Mouse (Mus musculus) kidney, embryonic 16.5 days (tissue): ENCODE results near the gene Pnliprp1. TPM values are rescaled to one million over a fixed set of nuclear protein-coding genes. Genes with fewer than 3 reads are reported as not detected.

Experiments
- ATAC-seq: fragments of 200-750 bp; cut with Nextera tagmentation; 2 replicates; pipeline ENCODE4 v1.8.0; 2017; ENCODE audit warnings: moderate TSS enrichment; ENCODE audit not compliant: low FRiP score, low TSS enrichment
- H3K27ac ChIP-seq: fragments of 300-500 bp; sonication (generic); 2 replicates; pipeline ENCODE4 v1.5.1; 2014; ENCODE audit warnings: low read length
- H3K27me3 ChIP-seq: fragments of 300-500 bp; sonication (generic); 2 replicates; pipeline ENCODE4 v1.6.1; 2014; ENCODE audit warnings: low read length, control low read depth, mixed read lengths; ENCODE audit not compliant: insufficient read depth
- H3K36me3 ChIP-seq: fragments of 300-500 bp; sonication (generic); 2 replicates; pipeline ENCODE4 v1.6.1; 2014; ENCODE audit warnings: low read length, control low read depth, mixed read lengths; ENCODE audit not compliant: insufficient read depth
- H3K4me1 ChIP-seq: fragments of 300-500 bp; sonication (generic); 2 replicates; pipeline ENCODE4 v1.6.1; 2014; ENCODE audit warnings: low read length, control low read depth, mixed read lengths; ENCODE audit not compliant: insufficient read depth
- H3K4me2 ChIP-seq: fragments of 300-500 bp; sonication (generic); replicated peaks from 2 replicates; pipeline ENCODE4 v1.6.1; 2014; ENCODE audit warnings: low read depth, low read length
- H3K4me3 ChIP-seq: fragments of 300-500 bp; sonication (generic); 2 replicates; pipeline ENCODE4 v1.5.1; 2014; ENCODE audit warnings: mild to moderate bottlenecking, low read length
- H3K9ac ChIP-seq: fragments of 300-500 bp; sonication (generic); replicated peaks from 2 replicates; pipeline ENCODE4 v1.6.1; 2014; ENCODE audit warnings: low read length
- H3K9me3 ChIP-seq: fragments of 300-500 bp; sonication (generic); 2 replicates; pipeline ENCODE4 v1.6.1; 2016; ENCODE audit warnings: low read length, control low read depth
- WGBS: fragments of 180-500 bp; shearing (Covaris S2); extraction: QIAGEN DNeasy Blood & Tissue Kit; methylation state at CpG from one replicate; pipeline ENCODE4 v1.1.7; 2014; 5-methylcytosine and 5-hydroxymethylcytosine counted together
- polyA plus RNA-seq: library from polyadenylated mRNA; unstranded; fragments of >200 nt; fragmentation: Nextera tagmentation; extraction: Ambion mirVana; gene quantifications from 2 replicates; pipeline ENCODE4 v1.2.1, GENCODE M21; 2015

Gene Pnliprp1
- polyA plus RNA-seq, 1 experiment from 2014 or later = 1.2 TPM

- H3K4me2 ChIP-seq = no peak overlapping the region
- no peaks in the 10 kb centered on the region for H3K9me3 ChIP-seq
- H3K4me3 ChIP-seq = no peak overlapping the region
- ATAC-seq = peak; percentile 64
- no peak overlapping the region for H3K9ac ChIP-seq
- WGBS = 29% methylated on average over 6 of the region's 6 CpGs
- H3K27me3 ChIP-seq = no peaks in the 10 kb centered on the region
- H3K36me3 ChIP-seq = no peaks in the 10 kb centered on the region
- H3K4me1 ChIP-seq = peaks cover 3% of the 10 kb centered on the region; the same call in 1 of the 2 replicates
- H3K27ac ChIP-seq = no peak overlapping the region
Measured at GRCm38 (mm10) chr19:58762316-58762715, 33.6 kb downstream of the Pnliprp1 start.

GRCm38 (mm10) chr19:58762848-58763541, 34.3 kb downstream of the Pnliprp1 start:
- H3K27ac ChIP-seq = no peak overlapping the region
- whole genome bisulfite sequencing = 12% methylated on average over 12 of the region's 12 CpGs

GRCm38 (mm10) chr19:58767329-58767728, 38.6 kb downstream of the Pnliprp1 start:
- H3K27me3 ChIP-seq = no peaks in the 10 kb centered on the region
- peaks cover 3% of the 10 kb centered on the region; the same call in 1 of the 2 replicates for H3K4me1 ChIP-seq
- no peaks in the 10 kb centered on the region for H3K36me3 ChIP-seq
- 0 out of 2 replicates have a peak, but pooled peaks have one; percentile 27 for ATAC-seq
- no peak overlapping the region for H3K27ac ChIP-seq
- no peaks in the 10 kb centered on the region for H3K9me3 ChIP-seq
- no peak overlapping the region for H3K9ac ChIP-seq
- no peak overlapping the region for H3K4me2 ChIP-seq
- no peak overlapping the region for H3K4me3 ChIP-seq
- 71% methylated on average over 6 of the region's 6 CpGs for WGBS

More at GRCm38 (mm10) chr19:58762848-58763541, 34.3 kb downstream of the Pnliprp1 start:
- ATAC-seq = peak; percentile 68; the same call in 1 of the 2 replicates
- H3K4me3 ChIP-seq = no peak overlapping the region
- H3K36me3 ChIP-seq = no peaks in the 10 kb centered on the region
- 0 out of 2 replicates have a peak overlapping the region, but pooled peaks have one; percentile 23 for H3K9ac ChIP-seq
- H3K9me3 ChIP-seq = no peaks in the 10 kb centered on the region
- H3K4me1 ChIP-seq = peaks cover 3% of the 10 kb centered on the region; the same call in 1 of the 2 replicates
- no peak overlapping the region; the same call in 1 of the 2 replicates for H3K4me2 ChIP-seq
- no peaks in the 10 kb centered on the region for H3K27me3 ChIP-seq

GRCm38 (mm10) chr19:58776461-58776860, 47.8 kb downstream of the Pnliprp1 start:
- H3K9me3 ChIP-seq = no peaks in the 10 kb centered on the region
- no peak overlapping the region for H3K4me2 ChIP-seq
- H3K36me3 ChIP-seq = no peaks in the 10 kb centered on the region
- H3K4me1 ChIP-seq = no peaks in the 10 kb centered on the region
- WGBS = 74% methylated on average over 5 of the region's 5 CpGs
- no peak overlapping the region for H3K9ac ChIP-seq
- no peak overlapping the region for H3K4me3 ChIP-seq
- no peak overlapping the region for H3K27ac ChIP-seq
- H3K27me3 ChIP-seq = no peaks in the 10 kb centered on the region
- no peak for ATAC-seq

GRCm38 (mm10) chr19:58781566-58781965, 52.9 kb downstream of the Pnliprp1 start:
- H3K4me1 ChIP-seq = no peaks in the 10 kb centered on the region
- no peaks in the 10 kb centered on the region for H3K36me3 ChIP-seq
- H3K27ac ChIP-seq = no peak overlapping the region
- no peak overlapping the region for H3K9ac ChIP-seq
- no peak overlapping the region for H3K4me2 ChIP-seq
- H3K9me3 ChIP-seq = no peaks in the 10 kb centered on the region
- no peak overlapping the region for H3K4me3 ChIP-seq
- 73% methylated on average over 4 of the region's 4 CpGs for WGBS
- H3K27me3 ChIP-seq = no peaks in the 10 kb centered on the region
- no peak for ATAC-seq

- no peak for ATAC-seq
- Histone ChIP-seq H3K4me1 (no peaks in the 10 kb centered on the region), H3K9me3 (no peaks in the 10 kb centered on the region), H3K4me3 (no peak overlapping the region), H3K36me3 (no peaks in the 10 kb centered on the region), H3K27me3 (no peaks in the 10 kb centered on the region), H3K27ac (no peak overlapping the region), H3K9ac (no peak overlapping the region), H3K4me2 (no peak overlapping the region)
- WGBS = 48% methylated on average over 7 of the region's 7 CpGs
Measured at GRCm38 (mm10) chr19:58783938-58784337, 55.3 kb downstream of the Pnliprp1 start.

- Histone ChIP-seq H3K27ac (no peak overlapping the region), H3K27me3 (no peaks in the 10 kb centered on the region), H3K4me1 (no peaks in the 10 kb centered on the region), H3K36me3 (no peaks in the 10 kb centered on the region), H3K9me3 (no peaks in the 10 kb centered on the region), H3K4me3 (no peak overlapping the region), H3K4me2 (no peak overlapping the region), H3K9ac (no peak overlapping the region)
- 72% methylated on average over 11 of the region's 11 CpGs for WGBS
- ATAC-seq = no peak
Measured at GRCm38 (mm10) chr19:58789194-58789593, 60.5 kb downstream of the Pnliprp1 start.

Other genes with a start within 250 kb of the Pnliprp1 start
- gene Ccdc172, start 216.9 kb upstream of the Pnliprp1 start, polyA plus RNA-seq = not detected in 2 replicates
- not detected in 2 replicates for gene Pnlip, start 76.4 kb upstream of the Pnliprp1 start, polyA plus RNA-seq
- 0.22 and 0.28 TPM in 2 replicates for gene Pnliprp2, start 30.8 kb downstream of the Pnliprp1 start, polyA plus RNA-seq
- gene 1700019N19Rik, start 65.6 kb downstream of the Pnliprp1 start, polyA plus RNA-seq = not detected in 2 replicates
- 0.64 and 0.85 TPM in 2 replicates for gene Eno4, start 214.5 kb downstream of the Pnliprp1 start, polyA plus RNA-seq
- gene Hspa12a, start 214.8 kb downstream of the Pnliprp1 start, polyA plus RNA-seq = 18.1 TPM in 2 replicates